Mouse (Mus musculus): ENCODE data around the gene Rnf121. TPM values are rescaled to one million over a fixed set of nuclear protein-coding genes. Genes with fewer than 3 reads are reported as not detected.
A peak's percentile ranks its signal among the peaks of the same experiment; 100 is the strongest.

Gene Rnf121
- polyA plus RNA-seq (2021), result 35.8 TPM

- no peak for TF ChIP-seq CTCF (IDR thresholded peaks at IDR 0.05)
- in situ Hi-C loops (cut with MboI; ENCODE audit: low pct_unique_long_range_greater_than_20kb), result no loop called here
- H3K27me3 ChIP-seq, result no peaks in the 10 kb centered on the region
- ChIA-PET POLR2A (interaction anchor here (0.9 kb wide), 1 partner anchor 9 kb away, joined by 4 read pairs; no protein-coding TSS in a partner anchor), CTCF (interaction anchor here (1.1 kb wide), 1 partner anchor 145 kb away, joined by 3 read pairs; no protein-coding TSS in a partner anchor)
- ATAC-seq, result peak; percentile 96
- DNase-seq (ENCODE audit: low read depth, low spot score), result peak; percentile 64
Observed at GRCm38 (mm10) chr7:102065046-102065891, at the start of gene Rnf121, which contains the start of the genes Xndc1 and Xntrpc. Gene Rnf121 (minus strand): TSS chr7:102065469. Gene Xndc1 (plus strand): TSS chr7:102065511. Gene Xntrpc (plus strand): TSS chr7:102065713.

- peaks cover 4% of the 10 kb centered on the region for H3K27me3 ChIP-seq
- DNase-seq (ENCODE audit: low read depth, low spot score) (no peak), ATAC-seq (no peak)
- ChIA-PET POLR2A (no interaction called here), CTCF (no interaction called here)
- in situ Hi-C loops (cut with MboI; ENCODE audit: low pct_unique_long_range_greater_than_20kb), result no loop called here
- no peak for TF ChIP-seq CTCF (IDR thresholded peaks at IDR 0.05)
Observed at GRCm38 (mm10) chr7:102113151-102113729, 48.0 kb upstream of the Rnf121 start.

GRCm38 (mm10) chr7:102109746-102110145 lies 44.5 kb upstream of the Rnf121 start:
- no peak for TF ChIP-seq CTCF (IDR thresholded peaks at IDR 0.05)
- no peak for ATAC-seq
- H3K27me3 ChIP-seq, result peaks cover 4% of the 10 kb centered on the region
- in situ Hi-C loops (cut with MboI; ENCODE audit: low pct_unique_long_range_greater_than_20kb), result no loop called here
- no peak for DNase-seq (ENCODE audit: low read depth, low spot score)
- ChIA-PET POLR2A (no interaction called here), CTCF (no interaction called here)

- in situ Hi-C loops (cut with MboI; ENCODE audit: low pct_unique_long_range_greater_than_20kb), result no loop called here
- ChIA-PET POLR2A (no interaction called here), CTCF (no interaction called here)
- ATAC-seq (no peak), DNase-seq (ENCODE audit: low read depth, low spot score) (no peak)
- H3K27me3 ChIP-seq, result peaks cover 4% of the 10 kb centered on the region
- no peak for TF ChIP-seq CTCF (IDR thresholded peaks at IDR 0.05)
Observed at GRCm38 (mm10) chr7:102109171-102109570, 43.9 kb upstream of the Rnf121 start, which contains the start of gene Art5. Gene Art5 (minus strand): TSS chr7:102109489.

GRCm38 (mm10) chr7:102108206-102108605 lies 42.9 kb upstream of the Rnf121 start:
- ATAC-seq (no peak), DNase-seq (ENCODE audit: low read depth, low spot score) (no peak)
- in situ Hi-C loops (cut with MboI; ENCODE audit: low pct_unique_long_range_greater_than_20kb), result no loop called here
- CTCF ChIA-PET, result no interaction called here
- POLR2A ChIA-PET, result no interaction called here
- no peak for TF ChIP-seq CTCF (IDR thresholded peaks at IDR 0.05)
- peaks cover 1% of the 10 kb centered on the region for H3K27me3 ChIP-seq

- in situ Hi-C loops (cut with MboI; ENCODE audit: low pct_unique_long_range_greater_than_20kb), result no loop called here
- TF ChIP-seq CTCF (IDR thresholded peaks at IDR 0.05), result no peak
- H3K27me3 ChIP-seq, result no peaks in the 10 kb centered on the region
- no peak for ATAC-seq
- ChIA-PET CTCF (no interaction called here), POLR2A (no interaction called here)
- no peak for DNase-seq (ENCODE audit: low read depth, low spot score)
Observed at GRCm38 (mm10) chr7:102106700-102107141, 41.5 kb upstream of the Rnf121 start.

- CTCF ChIA-PET, result no interaction called here
- no peak for TF ChIP-seq CTCF (IDR thresholded peaks at IDR 0.05)
- no peak for ATAC-seq
- H3K27me3 ChIP-seq, result no peaks in the 10 kb centered on the region
- in situ Hi-C loops (cut with MboI; ENCODE audit: low pct_unique_long_range_greater_than_20kb), result no loop called here
- no peak for DNase-seq (ENCODE audit: low read depth, low spot score)
- POLR2A ChIA-PET, result no interaction called here
Observed at GRCm38 (mm10) chr7:102104126-102104525, 38.9 kb upstream of the Rnf121 start.

- ATAC-seq (no peak), DNase-seq (ENCODE audit: low read depth, low spot score) (no peak)
- no peaks in the 10 kb centered on the region for H3K27me3 ChIP-seq
- CTCF ChIA-PET, result no interaction called here
- TF ChIP-seq CTCF (IDR thresholded peaks at IDR 0.05), result no peak
- POLR2A ChIA-PET, result no interaction called here
- in situ Hi-C loops (cut with MboI; ENCODE audit: low pct_unique_long_range_greater_than_20kb), result no loop called here
Observed at GRCm38 (mm10) chr7:102103555-102103954, 38.3 kb upstream of the Rnf121 start.

- DNase-seq (ENCODE audit: low read depth, low spot score) (no peak), ATAC-seq (no peak)
- TF ChIP-seq CTCF (IDR thresholded peaks at IDR 0.05), result no peak
- CTCF ChIA-PET, result no interaction called here
- in situ Hi-C loops (cut with MboI; ENCODE audit: low pct_unique_long_range_greater_than_20kb), result no loop called here
- POLR2A ChIA-PET, result no interaction called here
- H3K27me3 ChIP-seq, result no peaks in the 10 kb centered on the region
Observed at GRCm38 (mm10) chr7:102102696-102103095, 37.4 kb upstream of the Rnf121 start.

- in situ Hi-C loops (cut with MboI; ENCODE audit: low pct_unique_long_range_greater_than_20kb), result no loop called here
- CTCF ChIA-PET, result no interaction called here
- ATAC-seq, result no peak
- no peaks in the 10 kb centered on the region for H3K27me3 ChIP-seq
- POLR2A ChIA-PET, result interaction anchor here (0.7 kb wide), 1 partner anchor 79 kb away, joined by 4 read pairs; no protein-coding TSS in a partner anchor
- no peak for TF ChIP-seq CTCF (IDR thresholded peaks at IDR 0.05)
- no peak for DNase-seq (ENCODE audit: low read depth, low spot score)
Observed at GRCm38 (mm10) chr7:102102241-102102640, 37.0 kb upstream of the Rnf121 start.

GRCm38 (mm10) chr7:102101487-102101886 lies 36.2 kb upstream of the Rnf121 start, which contains the start of gene Art1:
Gene Art1 (plus strand): TSS chr7:102101743.
- no peak for ATAC-seq
- DNase-seq (ENCODE audit: low read depth, low spot score), result no peak
- in situ Hi-C loops (cut with MboI; ENCODE audit: low pct_unique_long_range_greater_than_20kb), result no loop called here
- POLR2A ChIA-PET, result interaction anchor here (0.5 to 0.7 kb wide), 2 partner anchors 45 to 80 kb away, joined by 4 read pairs; no protein-coding TSS in a partner anchor
- no peaks in the 10 kb centered on the region for H3K27me3 ChIP-seq
- no peak for TF ChIP-seq CTCF (IDR thresholded peaks at IDR 0.05)
- CTCF ChIA-PET, result no interaction called here

Data from Patski (cell line).